Mouse (Mus musculus) cerebellum, postnatal 10 days (tissue): ENCODE results near the gene Barhl2.

Experiments
- DNase-seq, 2 experiments: peaks; one replicate each; pipeline ENCODE4 v3.0.0; 2021; ENCODE audit warnings: mixed read lengths in 2 of 2

Gene Barhl2

GRCm38 (mm10) chr5:106454411-106455105 is 3.4 kb downstream of the Barhl2 start:
- DNase-seq = peak; percentile 72 to 74

DNA sequence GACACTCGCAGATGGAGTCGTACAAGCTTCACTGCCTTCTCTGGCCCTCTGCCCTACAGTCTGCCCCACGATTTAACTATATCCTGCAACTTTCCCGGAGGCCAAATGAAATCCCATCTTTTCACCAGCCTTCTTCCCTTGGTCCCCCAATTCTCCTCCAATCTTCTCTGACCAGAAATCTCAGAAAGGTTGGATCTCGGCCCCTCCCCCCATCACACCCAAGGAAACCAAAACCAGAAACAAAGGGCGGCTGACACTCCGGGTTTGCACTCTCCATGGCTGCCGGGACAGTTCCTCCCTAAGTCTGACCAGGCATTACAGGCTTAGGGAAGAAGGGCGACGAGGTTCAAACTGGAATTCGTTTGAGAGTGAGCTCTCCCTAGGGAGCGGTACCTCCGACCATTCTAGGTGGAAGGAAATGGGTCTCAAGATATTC is 4.1 kb downstream of the Barhl2 start:
- peak; percentile 85 to 86 for DNase-seq

- DNase-seq = peak; percentile 70 to 71
Observed at GRCm38 (mm10) chr5:106453181-106453885, 4.6 kb downstream of the Barhl2 start.

DNA sequence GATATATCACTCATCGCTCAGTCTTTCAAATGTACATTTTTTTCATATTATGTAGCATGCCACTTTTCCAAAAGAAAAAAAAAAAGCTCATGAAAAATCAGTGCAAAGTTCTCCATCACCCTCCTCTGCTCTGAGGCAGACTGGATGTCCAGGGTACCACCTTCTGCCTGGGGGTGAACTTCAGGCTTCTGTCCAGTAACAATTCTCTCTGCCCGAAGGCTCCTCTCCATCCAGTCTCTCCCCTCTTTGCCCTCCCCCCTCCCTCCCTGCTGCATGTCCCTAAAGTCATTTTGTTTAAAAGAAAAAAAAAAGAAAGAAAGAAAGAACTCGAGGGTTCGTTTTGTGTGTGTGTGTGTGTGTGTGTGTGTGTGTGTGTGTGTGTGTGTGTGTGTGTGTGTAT is 5.3 kb downstream of the Barhl2 start:
- peak; percentile 60 to 65 for DNase-seq

DNA sequence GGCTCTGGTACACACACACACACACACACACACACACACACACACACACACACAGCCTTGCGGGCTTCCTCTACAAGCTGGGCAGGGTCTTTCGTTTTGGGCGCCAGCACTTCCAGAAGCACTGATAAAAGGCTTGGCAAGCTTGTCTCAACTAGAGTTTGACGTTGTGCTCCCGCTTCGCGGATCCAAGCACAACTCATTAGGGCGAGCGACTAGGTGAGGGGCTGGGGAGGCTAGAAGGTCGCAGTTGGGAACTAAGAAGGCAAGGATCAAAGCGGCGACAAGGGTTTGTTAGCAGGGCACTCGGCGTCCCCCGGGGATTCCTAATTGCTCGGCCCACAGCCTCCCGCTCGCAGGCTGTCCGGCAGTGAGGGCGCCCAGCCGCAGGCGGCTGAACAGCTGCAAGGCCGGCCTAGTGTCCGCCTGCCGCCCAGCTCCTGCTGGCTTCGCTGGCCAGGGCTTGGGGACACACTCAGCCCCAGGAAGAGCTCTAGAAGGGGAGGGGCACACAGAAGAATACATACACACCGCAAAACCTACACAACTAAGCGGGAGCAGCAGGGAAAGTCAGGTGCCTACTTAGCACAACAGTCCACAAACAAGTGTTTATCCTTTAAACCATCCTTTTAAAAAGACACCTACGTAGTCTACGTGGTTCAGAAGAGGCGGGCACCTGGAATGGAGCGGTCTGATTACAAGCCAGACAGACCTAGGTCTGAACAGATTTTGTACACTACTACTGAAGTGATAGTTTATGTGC is 6.1 kb downstream of the Barhl2 start:
- DNase-seq = peak; percentile 79 to 84

DNA sequence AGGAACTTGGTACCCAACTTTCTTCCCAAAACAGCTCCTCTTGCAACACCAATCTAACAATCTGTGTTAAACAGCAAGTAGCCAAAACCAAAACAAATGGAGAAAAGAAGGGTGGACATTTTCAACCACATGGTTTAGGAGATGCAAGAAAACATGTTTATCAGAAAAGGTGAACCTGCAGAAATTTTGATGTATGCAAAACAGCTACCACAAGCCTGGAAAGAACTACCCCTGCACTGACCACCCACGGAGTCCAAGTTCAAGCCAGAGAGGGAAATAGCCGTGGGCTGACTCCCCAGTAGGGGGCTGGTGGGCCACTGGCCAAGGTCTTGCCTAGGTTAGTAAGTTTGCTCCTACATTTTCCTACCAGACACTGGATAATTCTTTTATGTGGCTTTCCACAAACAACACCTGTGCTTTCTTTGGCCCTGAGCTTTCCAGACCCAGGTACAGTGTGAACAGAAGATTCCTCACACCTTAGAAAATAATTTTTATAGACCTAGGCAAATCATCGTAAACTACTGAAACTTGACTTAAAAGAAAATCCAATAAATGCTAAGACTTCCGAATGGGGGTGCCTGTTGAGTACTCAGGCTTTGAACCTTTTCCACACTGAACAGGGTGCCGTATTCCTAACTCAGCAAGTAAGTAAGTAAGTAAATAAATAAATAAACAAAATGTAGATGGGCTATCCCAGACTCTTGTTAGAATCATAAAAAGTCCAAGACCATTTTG is 7.4 kb downstream of the Barhl2 start:
- peak; percentile 72 to 76 for DNase-seq

DNA sequence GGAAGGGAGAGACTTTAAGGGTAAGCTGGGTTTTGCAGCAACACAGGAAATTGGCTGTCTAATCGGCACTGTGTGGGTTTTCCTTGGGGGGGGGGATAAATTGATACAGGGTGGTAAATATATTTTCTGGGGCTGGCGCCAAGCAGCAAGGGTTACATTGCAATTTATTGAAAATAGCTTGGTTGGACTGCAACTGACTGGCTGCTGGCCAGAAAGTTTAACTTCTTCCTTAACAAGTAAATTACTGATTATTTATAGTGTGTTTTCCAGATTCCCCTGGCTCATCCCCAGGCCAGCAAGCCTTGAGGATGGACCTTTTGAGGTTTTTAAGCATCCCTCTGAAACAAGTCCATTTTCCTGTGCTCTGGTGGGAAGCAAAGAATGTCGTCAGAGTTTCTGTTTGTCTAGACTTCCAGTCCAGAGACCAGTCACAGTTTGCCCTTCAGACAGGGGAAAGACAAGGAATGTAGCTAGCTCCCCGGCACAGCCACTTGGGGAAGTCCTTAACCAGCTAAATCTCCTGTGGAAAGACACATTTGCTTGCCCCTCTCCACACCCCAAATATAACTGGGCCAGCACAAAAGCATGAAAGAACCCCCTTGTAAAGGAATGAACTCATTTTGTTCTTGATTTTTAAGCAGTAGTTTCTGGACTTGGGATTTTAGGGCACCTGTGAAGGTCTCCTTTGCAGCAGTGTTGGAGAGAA is 8.1 kb downstream of the Barhl2 start:
- peak; percentile 39 to 40 for DNase-seq

DNA sequence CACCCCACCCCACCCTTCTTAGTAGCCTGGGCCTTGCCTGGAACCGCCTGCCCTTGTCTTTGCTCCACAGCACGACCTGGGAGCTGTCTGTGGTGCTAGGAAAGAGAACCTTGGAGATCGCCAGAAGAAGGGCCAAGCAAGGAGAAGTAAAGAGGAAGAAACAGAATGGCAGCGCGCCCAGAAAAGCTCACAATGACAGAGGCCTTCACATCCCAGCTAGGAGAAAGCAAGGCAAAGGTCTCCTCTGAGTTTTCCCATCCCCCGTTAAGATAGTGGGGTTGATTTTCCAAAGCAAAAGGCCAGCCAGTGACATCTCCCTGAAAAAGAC is 9.2 kb downstream of the Barhl2 start:
- peak; percentile 67 to 69 for DNase-seq

DNA sequence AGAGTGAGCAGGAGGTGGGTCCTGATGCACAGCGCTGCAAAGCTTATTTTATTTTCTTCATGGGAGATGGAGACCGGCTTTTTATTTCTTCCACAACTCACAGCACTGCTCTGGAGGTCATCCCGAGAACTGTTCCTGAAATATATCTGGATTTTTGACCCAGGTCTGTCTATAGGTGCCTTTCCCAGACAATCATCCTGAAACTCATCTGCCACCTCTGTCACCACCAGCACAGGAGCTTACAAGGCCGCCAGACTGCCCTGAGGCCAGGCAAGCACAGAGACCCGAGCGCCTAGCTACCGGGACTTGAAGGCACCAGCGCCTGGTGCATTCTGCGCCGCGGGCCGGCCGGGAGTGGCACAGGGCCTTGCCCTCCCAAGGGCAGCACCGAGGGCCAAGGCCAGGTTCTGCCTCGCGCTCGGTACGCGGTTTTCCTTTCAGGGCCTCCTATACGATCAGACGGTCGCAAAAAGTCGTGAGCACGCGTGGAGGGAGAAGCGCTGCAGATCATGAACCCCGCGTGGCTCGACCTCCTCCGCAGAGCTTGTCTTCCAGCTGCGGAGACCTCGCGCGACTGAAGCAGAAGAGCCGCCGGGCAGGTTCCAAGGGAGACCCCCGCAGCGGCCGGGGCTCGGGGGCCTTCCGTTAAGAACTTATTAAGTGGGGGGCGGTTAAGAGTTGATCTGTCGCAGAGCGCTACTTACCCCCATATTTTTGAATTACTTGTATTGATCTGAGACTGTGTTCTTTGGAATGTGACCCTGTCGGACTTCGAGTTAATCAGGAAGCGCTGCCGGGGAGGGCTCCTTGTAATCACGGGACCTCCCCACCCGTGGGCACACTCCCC is 9.8 kb downstream of the Barhl2 start:
- DNase-seq = peak; percentile 49 to 53

- DNase-seq = peak in 1 of 2 experiments; percentile 15
Observed at GRCm38 (mm10) chr5:106447091-106447820, 10.7 kb downstream of the Barhl2 start.

- peak; percentile 87 to 91 for DNase-seq
Observed at GRCm38 (mm10) chr5:106446593-106446992, 11.4 kb downstream of the Barhl2 start.

DNA sequence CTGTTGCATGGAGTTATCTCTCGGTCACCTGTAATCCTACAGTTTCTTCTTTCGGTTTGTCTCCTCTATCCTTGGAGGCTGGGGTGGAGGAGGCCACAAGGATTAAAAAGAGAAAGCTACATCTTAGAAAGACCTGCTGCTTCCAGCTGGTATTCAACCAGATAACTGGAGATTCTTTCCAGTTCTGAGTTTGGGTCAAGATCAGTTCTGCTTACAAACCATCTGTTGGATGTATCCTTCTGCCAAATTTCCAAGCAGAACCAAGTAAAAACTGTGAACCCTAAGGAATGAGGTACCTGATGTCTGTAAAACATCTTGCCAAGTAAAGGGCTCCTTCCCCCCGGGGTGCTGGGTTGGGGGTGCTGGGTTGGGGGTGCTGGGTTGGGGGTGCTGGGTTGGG is 12.3 kb downstream of the Barhl2 start:
- DNase-seq = peak; percentile 36 to 40

- peak; percentile 50 to 65 for DNase-seq
Observed at GRCm38 (mm10) chr5:106438916-106439315, 19.1 kb downstream of the Barhl2 start.

DNA sequence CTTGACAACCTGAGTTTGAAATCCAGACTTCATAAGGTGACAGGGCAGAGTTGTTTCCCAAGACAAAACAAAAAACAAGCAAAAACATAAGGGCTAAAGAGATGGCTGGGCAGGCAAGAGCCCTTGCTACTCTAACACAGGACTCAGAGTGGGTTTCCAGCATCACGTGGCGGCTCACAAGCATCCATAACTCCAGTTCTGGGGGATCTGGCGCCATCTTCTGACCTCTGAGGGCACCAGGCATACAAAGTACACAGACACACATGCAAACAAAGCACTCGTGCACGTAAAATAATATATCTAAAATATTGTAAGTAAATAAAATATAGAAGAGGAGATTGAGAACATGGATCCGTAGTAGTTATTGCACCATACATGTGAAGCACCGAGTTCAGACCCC is 31.9 kb downstream of the Barhl2 start:
- DNase-seq = no peak

DNA sequence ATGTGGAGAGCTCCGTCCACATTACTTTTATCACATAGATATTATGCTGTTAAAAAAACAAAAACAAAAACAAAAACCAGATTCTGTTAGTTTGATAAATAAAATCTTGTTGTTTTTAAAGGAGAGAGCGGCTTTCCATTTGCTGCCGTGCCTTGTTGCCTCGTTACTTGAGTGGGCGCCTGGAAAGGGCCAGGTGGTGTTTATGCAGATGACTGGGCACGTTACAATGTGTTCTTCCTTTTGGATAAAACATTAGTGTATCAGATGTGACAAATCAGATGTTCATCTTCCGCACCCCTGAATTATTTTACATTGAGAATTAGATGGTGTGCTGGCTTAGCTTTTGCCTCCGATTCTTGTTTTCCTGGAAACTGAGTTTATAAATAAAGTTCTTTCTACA is 37.1 kb downstream of the Barhl2 start:
- peak; percentile 93 to 94 for DNase-seq

- peak; percentile 85 to 89 for DNase-seq
Observed at GRCm38 (mm10) chr5:106420370-106420769, 37.6 kb downstream of the Barhl2 start.

- DNase-seq = peak; percentile 81 to 87
Observed at GRCm38 (mm10) chr5:106417210-106417609, 40.8 kb downstream of the Barhl2 start.

DNA sequence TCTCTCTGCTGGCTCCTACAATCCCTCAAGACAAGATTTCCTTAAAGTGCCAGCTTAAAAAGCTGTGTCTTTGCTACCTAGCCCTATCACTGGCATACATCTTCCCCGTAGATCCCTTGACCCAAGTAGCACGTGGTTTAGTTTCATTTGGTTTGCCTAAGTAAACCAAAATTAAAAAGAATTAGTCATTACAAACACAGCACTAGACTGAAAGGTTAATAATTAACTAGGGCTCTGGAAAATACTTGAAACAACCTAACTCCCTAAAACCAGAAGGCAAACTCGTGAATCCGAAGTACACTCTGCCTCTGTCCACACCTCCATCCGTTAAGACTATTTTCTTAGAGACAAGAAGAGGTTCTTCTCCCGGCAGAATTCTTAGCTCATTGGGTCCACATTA is 41.4 kb downstream of the Barhl2 start:
- no peak for DNase-seq

DNA sequence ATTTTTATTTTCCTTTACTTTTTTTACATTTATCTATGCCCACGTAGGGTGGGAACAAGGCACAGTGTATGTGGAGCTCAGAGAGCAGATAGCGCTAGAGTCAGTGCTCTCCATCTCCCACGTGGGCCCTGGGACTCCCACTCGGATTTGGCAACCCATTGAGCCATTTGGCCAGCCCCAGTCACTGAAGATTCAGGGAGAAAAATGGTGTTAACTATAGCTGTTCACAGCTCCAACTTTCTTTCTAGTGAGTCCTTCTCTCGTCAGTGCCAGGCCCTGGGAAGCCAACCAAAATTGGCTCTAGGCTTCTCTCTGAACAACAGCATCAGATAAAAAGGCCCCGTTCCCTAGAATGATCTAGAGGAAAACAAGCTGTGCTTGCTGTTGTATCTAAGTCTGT is 42.2 kb downstream of the Barhl2 start:
- peak; percentile 57 to 69 for DNase-seq

DNA sequence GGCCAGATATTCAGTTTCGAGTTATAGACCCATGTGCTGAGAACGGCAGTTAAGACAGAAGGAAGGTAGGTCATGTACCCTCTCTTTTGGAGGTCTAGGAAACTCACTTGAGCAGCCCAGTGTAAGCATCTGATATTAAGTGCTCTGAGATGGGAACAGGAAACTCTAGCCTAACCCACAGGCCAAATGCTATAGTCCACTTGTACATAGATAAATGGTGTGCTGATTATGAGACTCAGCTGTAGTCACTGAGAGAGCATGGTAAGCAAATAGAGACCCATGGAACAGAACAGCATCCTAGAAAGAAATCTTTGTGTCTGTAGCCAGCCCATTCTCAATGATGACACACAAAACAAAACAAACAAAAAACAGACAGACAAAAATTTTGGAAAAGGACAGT is 55.2 kb downstream of the Barhl2 start:
- DNase-seq = no peak
